Mouse (Mus musculus) frontal cortex, postnatal 10 days (tissue): ENCODE measurements at regions not wholly inside any gene's neighbourhood (a gene's known extent, or its start where the extent isn't known, plus 50 kb on each side); places are given as distances from the start of the nearest gene placed in this dataset.
A peak's percentile ranks its signal among the peaks of the same experiment; 100 is the strongest.
"Not testable (repeated sequence)": the region's sequence is repeated elsewhere in the genome, so short reads cannot be mapped to it uniquely, and the experiment has no call there.

Experiments
- DNase-seq, 2 experiments: peaks; one replicate each; pipeline ENCODE4 v3.0.0; 2022; ENCODE audit warnings: low spot score in 2 of 2, mixed read lengths in 1 of 2

DNA sequence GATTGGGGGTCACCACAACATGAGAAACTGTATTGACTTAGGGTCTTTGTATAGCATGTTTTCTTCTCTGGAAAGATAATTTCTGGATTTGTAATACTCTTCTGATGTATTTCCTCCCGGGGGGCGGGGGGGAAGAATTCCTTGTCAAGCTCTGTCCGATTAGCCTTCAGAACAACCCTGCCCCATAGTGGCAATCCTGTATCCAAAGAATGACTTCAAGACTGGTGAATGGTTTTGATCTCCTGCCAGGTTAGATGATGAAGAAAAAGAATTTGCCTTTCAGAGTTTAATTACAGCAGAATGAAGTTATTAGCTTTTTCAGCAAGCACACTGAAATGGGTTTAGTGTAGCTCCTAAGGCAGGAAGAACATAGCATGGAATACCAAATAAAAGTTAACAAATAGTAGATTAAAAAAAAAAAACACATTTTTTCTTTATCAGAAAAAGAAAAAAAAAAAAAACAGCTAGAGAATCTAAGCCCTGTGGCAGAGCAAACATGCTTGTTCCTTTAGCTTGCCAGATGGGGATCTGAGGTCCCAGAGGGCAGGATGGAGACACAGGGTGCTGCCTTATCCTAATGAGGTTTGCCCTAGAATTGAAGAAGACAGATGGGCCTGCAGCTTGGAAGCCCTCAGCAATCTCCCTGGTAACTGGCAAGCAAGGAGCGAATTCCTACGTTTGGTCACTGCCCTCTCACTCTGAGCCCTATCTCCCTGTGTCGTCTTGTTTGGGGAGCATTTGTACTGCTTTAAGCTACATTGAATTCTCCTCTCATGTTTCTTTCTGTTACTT is 280.9 kb upstream of the Gm9972 start:
- no peak for DNase-seq

DNA sequence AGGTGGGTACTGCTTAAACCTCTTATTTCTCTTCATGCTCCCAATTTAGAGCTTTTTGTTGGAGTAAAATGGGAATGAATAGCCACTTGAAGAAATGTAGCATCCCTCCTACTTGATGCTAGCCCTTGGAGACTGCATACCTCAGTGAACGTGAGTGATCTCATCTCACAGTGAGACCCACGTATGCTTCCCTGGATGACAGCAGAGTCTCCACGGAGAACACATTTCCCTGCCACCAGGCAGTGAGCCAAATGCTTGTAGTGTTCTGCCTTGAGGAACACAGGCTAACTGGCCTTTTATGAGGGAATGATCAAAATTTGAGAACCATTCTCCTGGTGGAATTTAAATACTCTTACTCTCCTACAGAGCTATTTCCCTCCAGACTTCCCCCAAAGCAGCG is 280.1 kb upstream of the Gm9972 start:
- DNase-seq: no peak

DNA sequence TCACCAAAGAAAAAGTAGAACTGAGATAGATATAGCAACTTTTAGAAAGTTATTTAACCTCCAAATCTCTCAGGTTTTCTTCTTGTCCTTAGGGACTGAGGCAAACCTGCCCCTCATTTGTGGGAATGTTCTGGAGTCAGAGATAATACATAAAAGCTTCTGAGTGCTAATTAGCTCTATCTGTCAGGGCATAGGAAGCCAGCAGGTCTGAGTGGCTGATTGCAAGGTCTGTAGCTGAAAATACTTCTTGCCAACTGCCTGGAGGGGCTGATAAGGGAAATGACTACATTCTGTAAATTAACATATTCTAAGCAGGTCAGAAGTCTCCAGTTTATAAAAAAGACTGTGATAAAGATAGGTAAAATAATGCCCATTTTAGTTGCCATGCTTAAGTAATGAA is 270.3 kb upstream of the Gm9972 start:
- DNase-seq: no peak

DNA sequence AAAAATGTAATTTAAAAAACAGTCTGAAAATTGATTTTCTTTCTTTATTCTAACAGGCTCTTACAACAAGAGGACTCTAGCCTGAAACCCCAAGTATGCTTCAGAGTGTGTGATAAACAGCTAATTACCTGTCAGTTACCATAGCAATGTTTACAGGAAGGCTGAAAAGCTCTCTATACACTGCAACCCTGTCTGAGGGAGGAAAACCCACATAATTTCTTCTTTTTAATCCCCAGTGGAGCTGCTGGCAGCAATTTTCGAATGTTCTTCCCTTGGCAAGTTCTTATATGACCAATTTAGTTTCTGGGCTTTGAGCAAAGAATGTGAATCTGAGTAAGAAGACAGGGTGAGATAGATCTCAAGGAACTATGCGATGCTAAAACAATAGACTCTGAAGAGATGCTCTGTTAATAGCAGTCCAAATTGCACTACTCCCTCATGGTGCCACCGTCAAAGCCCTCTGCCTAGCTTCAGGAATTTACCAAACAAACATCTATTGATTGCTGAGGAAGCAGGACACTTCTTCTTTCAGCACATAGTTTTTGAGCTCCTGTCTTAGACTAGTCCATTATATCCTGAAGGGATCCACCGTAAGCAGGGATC is 260.4 kb upstream of the Gm9972 start:
- no peak for DNase-seq

DNA sequence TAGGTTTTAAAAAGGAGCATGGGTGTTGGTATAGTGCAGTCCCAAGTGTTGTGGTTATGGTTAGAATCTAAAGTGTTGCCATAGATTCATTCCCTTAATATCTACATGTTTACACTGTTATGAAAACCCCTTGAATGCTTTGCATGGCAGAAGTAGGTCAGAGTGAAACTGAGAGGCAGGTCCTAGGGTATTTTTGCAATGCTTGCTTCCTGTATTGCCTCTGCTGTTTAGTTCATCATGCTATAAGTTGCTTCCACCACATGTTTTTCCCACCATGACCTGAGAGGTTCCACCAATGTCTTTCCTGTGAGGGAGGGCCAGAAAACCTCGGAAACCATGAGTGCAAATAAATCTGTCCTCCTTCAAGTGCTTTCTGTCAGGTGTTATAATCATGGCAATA is 224.1 kb upstream of the Gm9972 start:
- no peak for DNase-seq

DNA sequence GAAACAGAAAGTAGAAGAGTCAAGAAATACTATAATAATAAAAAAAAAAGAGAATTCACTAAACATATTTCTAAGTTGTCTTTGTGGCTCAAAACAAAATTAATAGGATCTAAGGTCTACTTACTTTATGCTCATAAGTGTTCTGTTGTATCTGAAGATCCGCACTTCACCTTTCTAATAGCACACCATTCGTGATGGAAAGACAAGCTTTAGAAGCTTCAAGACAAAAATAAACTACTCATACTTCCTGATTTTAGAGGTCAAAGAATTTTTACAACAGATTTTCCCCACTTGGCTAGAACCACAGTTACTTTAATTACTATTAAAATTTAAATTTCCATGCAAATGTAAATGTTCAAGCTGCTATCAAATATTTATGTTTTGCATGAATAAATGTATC is 219.8 kb upstream of the Gm9972 start:
- DNase-seq: no peak

DNA sequence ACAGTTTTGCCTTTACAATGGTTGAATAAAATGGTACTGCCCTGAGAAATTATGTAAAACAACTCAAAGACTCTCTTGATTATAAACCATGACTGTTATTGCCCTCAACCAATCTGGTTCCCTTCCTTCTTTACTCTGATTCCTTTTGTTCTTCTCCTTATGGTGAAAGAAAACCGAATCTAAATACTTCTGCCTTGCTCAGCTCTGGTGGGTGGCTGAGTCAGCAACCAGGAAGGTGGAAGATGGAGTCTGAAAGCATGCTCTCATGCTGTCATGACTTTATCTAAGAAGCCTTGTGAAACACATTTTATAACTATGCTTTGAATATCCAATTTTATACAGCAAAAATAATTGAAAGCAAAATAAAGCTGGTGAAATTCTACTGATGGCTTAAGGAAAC is 212.7 kb upstream of the Gm9972 start:
- DNase-seq: no peak

DNA sequence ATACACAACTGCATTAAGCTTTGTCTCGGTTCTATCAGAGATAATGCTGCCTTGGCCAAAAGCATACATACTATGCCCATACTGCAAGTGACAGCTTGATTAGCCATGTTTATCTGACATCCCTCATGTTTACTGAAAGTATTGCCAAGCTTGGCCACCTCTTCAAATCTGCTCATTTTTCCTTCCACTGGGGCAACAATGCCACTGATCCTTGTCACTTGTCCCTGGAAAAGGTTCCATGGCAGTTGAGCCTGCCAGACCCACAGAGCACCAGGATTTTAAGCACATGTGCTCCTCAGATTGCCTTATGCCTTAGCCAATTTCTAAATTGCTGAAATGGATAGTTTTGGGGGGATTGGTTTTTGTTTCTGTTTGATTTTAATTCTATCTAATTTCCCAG is 189.8 kb upstream of the Gm9972 start:
- DNase-seq: no peak

DNA sequence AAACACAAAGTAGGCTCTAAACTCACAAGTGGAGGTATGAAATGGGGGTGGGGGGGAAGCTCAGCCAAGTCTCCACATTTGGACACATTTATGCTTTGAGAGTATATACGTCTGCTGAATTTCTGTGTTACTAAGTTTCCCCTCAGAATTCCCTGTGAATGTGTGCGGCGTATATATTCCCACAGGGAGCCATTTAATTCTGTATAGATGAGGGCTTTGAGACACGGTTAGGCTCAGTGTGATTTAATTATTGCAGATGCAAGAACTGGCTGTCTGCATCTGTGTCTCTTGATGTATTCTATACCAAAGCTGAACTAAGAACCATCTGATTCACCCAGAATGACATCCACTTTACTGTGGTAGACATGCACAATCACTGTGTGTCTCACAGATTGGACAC is 181.1 kb upstream of the Gm9972 start:
- DNase-seq: no peak

DNA sequence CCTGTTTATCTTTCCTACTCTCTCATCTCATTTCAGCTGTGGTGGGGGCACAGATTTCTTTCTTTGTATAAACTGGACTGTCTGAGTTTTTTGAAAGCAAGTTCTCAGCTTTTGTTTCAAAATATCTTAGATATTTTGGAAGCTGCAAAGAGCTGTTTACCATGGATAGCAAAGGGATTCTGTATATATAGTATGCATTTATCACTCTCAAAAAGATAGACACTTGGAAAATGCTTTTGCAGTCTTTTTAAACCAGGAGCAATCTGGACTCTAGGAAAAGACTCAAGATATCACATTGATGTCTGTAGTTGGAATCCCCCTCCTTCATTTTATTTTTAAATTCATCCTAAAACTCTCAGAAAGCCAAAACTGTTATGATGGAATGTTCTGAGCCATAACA is 177.9 kb upstream of the Gm9972 start:
- no peak for DNase-seq

DNA sequence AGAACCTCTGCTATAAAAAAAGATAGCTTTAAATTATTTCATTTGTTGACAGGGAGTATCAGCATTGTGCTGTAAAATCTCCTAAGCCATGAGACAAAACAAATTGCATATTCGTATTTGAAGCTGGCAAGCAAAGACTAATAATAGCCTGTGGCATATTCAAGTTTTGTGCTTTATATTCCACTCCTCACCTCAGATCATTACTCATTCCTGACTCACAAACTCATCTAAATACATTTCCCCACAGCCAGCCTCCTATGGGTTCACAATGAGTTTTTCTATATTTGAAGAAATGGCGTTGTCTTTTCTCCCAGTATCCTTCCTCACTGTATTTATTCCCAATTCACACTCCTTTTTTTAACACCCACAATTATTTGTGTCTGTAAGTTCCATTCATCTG is 161.5 kb upstream of the Gm9972 start:
- no peak for DNase-seq

DNA sequence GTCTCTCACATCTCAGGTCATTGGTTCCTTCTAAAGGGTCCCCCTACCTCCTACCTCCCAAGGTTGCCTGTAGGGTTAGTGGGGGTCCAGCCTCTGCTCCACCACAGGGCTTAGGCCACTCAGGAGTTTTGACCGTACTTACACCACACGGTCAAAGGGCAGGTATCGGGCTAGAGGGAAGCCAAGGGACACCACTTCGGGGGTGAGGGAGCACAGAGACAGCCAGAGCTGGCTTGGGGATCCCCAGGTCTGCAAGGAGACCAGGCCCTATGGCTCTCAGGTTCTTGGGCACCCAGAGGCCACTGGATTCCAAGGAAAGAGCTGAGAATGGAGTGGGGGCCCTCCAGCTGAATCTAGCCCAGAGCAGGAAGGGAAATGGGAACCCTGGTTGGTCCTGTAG is 135.5 kb upstream of the Gm9972 start:
- no peak for DNase-seq

DNA sequence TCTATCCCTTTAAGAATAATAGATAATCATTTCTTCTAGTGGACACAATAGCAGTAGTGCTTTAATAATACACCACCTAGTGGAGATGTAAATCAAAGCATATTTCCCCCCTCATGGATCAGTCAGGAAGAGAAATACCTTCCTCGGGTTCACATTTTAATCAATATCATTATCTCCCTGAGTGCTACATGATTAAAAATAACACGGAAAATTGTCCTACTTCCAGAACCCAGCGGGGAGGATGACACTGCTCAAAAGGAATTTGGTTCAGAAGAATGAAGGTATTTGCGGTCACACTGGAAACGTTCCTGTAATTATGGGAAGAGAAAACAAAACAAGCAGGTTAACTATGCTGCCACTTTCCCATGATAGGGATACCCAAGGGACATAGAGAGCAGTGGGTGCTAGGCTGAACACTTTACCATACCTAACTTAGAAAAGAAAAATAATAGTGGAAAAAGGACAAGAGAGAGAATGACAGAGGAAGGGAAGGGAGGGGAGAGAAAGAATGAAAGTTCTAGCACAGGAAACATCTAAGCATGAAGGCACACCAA is 132.0 kb upstream of the Gm9972 start:
- no peak for DNase-seq

DNA sequence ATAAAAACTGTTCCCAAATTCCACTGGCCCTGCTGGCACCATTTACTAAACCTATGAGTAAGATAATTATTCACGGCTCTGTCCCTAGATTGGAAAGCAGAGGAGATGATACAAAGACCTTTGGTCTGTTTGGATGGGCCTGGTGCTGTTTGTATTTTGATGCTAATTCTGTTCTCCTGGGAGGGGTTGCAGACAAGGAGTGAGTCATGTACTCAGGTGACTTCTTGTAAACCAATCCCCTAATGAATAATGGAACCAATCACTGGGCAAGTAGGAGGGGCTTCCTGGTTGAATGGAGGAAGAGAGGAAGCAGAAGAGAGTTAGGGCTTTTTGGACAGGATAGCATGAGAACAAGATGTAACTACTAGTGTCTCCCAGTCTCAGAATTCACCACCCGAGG is 130.0 kb upstream of the Gm9972 start:
- DNase-seq: no peak

DNA sequence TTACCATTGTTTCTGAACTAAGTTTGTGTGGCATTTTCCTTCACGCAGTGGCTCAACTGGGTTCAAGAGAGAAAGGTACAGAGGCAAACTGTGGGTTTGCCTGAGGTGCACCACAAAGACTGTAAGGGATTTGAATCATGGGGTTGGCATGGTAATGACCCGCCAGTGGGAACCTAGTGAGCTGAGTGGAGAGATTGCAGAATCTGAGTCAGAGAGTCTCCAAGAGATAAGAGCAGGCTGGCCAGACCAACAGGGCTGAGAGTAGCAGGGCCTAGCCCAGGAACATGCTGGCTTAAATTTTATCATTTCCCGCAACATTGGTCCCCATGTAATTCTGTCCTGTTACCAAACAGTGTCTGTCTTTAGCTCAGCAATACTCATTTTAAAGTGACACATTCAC is 129.5 kb upstream of the Gm9972 start:
- DNase-seq: no peak

DNA sequence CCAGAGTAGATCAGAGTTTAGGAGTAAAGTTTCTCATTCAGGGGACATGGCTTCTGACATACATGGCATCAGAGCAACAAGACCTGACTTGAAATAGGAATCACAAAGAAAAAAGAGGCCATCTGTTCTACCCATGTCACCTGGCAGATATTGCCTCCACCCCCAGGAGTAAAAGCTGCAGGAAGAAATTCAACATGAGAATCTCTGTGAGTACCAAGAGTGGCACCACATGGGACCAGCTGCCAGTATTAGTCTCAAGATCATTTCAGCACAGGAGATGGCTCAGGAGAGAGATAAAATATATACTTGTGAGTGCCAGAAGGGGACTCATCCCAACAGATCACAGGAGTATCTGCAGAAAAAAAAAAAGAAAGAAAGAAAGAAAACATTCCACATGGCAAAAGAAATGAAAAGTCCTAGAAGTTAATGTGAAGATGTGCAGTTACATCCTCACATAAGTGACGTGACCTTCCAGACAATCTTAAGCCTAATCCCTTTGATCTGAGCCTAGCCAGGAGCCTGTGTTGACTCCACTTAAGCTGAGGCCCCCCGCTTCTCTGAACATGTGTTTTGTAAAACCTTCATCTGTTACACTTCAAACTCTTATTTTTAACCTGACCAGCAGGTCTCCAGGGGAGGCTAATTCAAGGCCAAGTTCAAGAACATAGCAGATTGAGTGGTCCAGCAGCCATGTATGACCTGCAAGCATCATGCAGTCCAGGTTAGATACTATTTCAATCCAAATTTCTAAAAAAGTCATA is 118.9 kb upstream of the Gm9972 start:
- DNase-seq: no peak

DNA sequence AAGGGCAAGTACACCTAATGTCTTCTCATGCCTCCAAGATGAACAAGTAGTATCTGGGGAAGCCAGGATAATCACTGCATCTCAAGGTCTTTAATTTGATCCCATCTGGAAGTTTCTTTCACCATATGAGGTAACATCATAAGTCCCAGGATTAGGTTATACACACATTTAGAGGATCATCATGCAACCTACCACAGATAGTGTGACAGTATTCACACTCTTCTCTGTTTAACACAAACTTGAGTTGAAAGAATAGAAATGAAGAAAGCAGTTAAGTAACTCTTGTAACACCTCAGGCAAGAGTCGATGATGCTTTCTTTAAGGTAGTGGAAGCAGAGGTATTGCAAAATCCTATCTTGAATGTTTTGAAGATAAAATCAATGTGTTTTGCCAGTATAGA is 116.3 kb upstream of the Gm9972 start:
- no peak for DNase-seq

DNA sequence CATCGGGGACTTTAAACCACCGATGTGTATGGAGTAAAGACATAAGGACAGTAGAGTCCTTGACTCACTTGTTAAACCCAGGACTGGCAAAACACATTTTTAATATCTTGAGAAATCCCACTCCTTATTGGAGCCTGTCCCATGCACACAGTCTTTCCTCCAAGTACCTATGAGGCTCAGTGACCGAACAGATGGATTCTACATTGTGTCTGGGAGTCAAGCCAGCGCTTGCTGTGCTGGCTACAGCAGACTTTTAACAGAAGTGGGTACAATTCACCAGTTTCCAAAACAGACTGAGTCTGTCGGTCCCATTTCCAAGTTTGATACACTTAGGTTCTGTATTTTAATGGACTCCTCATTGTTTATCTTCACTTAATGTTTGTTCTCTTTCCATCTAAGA is 108.4 kb upstream of the Gm9972 start:
- DNase-seq: peak; percentile 13 to 21

DNA sequence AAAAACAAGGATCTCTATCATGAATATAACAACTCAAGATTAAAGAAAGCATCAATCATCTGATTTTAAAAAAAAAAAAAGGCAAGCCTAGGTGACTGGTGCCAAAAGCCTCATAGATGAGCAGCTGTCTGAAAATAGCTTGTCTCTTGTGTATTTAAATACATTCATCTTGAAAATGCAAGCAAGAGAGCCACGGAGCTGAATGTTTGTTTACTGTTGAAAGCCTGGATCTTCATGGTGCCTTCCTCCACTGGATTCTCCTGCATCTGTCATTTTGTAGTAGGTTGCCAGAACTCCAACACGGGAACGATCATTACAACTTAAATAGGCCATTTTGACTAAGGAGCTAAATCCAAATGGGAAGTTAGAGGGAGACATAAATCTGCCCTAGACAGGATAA is 106.6 kb upstream of the Gm9972 start:
- DNase-seq: no peak

DNA sequence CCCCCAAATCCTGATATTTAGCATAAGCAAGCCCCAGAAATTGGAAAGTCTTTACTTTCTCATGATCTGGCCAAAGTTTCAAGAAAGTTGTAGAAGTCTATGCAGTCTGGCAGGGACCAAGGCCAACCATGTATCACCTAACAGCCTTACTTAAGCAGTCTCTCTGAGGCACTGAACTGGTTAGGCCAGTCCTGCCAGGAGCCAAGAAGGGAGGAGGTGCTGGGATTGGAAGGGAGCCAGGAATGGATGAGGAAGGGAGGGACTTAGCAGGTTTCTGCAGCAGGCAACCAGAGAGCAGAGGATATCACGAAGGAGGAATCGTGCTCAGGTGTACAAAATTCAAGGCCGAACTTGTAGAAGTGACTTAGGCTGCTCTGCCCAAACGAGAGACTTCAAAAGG is 96.3 kb upstream of the Gm9972 start:
- not testable (repeated sequence) for DNase-seq

DNA sequence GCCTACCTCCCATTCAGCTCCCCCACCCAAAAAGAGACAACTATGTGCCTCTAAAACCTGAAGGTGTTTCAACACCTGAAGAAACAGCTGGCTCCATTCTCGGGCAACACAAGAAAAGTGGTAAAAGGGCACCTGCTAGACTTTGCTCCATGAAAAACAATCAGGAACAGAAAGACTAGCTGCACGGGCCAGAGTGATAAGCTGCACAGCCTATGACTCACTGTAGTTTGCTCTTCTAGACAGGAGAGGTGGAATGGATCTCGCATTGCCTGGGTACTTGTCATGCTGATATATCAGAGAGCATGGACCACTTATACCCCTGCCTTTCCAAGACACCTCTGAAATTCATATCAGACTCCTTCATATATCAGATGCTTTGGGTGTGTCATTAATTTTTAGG is 94.0 kb upstream of the Gm9972 start:
- DNase-seq: no peak

DNA sequence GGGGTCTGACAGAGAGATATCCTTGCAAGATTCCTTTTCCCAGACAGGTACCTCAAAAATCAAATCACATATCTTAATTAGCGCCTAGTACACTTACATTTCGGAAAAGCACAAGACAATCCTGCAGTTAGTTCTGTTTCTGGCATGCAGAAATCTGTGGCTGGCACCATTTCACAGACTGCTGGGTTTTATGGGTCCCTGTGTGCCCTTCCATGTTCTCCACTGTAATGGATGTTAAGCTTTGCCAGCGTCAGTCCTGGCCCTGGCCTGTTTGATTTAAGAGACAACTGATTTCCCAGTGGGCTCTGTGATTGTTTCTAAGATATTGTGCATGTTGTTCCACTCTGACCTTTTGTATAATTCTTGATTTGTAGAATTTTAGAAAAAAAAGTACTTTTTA is 93.3 kb upstream of the Gm9972 start:
- DNase-seq: no peak

DNA sequence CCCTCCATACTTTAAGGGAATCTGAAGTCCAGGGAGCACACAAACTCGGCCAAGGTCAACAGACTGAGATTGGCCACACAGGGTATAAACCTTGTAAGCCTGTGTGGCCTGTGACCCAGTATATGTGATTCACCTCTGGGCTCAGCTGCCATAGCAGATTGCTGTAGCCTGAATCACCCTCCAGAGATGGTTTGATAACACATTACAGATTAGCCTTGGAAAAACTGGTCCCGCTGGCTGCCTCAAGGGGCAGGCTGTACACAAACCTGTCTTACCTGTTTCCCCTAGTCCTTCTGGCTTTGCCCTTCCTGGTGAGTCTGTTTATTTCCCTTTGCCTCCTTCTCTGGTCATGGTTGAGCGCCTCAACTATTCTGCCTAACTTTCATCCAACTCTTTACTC is 91.0 kb upstream of the Gm9972 start:
- DNase-seq: no peak
